Mouse (Mus musculus) heart, adult 9 months (tissue): Measurements from ENCODE around the gene 1700028K03Rik.

ENCODE experiments used
- DNase-seq, 2 experiments: peaks; one replicate each; pipeline ENCODE4 v3.0.0; 2022; ENCODE audit warnings: low spot score in 2 of 2

1700028K03Rik gene

DNA sequence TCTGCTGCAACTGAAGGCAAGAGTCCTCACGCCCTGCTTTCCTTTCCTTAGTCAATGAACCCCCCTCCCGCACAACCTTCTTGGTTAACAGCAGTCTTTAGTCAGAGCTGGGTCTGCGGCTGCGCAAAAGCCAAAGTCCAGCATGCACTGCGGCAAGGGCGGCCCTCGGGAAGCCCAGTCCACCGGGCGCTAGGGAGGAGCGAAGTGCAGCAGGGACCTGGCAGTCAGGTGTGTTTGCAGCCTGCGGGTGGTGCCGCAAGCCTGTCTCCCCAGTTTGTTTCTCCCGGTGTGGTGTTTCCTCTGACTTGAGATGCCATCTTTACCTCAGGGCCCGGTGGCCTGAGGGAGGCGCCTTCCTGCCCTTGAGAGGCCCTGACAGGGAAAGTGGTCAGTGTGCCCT, at the start of gene 1700028K03Rik:
Gene 1700028K03Rik (plus strand): TSS at position 129 of the 400 bp plus-strand sequence.
- no peak for DNase-seq

DNA sequence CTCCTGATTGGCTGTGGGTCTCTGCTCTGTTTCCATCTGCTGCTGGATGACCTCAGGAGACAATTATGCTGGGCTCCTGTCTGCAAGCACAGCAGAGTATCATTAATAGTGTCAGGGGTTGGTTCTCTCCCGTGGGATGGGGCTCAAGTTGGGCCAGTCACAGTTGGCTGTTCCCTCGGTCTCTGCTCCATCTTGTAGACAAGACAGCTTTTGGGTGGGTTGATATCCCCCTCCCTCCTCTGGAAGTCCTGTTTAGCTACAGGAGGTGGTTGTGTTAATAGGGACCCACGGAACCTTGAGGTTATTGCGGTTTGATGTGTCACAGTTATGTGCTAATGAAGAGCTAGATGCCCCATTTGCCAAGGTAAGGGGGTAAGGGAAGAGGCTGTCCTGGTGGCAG, 45.5 kb upstream of the 1700028K03Rik start:
- DNase-seq: no peak

DNA sequence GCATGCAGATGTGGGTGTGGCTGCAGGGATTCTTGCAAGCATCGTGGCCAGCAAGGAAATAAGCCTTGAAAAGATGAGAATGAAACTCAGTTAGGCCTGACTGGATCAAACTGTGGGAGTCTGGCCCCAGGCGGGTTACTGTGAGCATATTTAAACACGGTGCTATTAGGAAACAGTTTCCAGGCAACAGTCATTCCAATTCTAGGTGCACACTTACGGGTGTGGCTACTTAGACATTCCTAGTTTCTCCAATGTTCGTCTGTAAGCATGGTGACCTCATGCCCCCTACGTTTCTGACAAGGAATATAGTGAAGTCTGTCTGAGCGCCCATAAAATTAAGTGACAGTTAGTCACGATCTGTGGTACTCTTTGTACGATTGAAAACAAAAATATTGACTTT, 43.5 kb upstream of the 1700028K03Rik start:
- no peak for DNase-seq

DNA sequence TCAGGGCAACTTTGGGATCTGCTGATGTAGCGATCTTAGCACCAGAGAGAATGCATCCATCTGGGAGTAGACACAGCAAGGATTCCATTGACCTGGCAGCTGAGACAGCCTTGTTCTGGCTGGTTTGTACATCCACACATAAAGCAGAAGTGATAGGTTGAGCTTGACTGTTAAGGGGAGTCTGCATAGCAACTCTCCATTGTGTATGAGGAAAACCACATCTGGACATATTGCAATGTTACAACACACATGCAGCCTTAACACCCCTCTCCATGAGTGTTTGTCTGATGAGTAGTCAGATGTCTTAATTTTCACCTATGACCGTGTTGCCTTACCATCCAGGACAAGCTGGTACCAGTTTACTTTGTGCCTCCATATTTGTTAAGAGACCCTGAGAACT, 42.0 kb upstream of the 1700028K03Rik start:
- DNase-seq: no peak

DNA sequence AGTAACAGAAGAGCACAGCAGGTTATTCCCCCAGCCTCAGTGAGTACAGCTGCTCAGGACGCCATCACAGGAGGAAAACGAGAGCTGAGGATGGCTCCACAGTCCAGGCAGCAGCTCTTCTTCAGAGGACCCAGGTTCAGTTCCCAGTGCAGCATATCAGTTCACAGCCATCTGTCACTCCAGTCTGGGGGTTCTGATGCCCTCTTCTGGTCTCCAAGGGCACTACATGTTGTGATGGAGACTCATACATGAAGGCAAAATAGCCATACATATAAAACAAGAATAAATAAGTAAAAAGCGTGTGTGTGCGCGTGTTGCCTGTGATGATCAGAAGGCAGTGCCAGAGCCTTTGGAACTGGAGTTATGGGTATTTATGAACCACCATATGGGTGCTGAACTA, 39.8 kb upstream of the 1700028K03Rik start:
- no peak for DNase-seq

DNA sequence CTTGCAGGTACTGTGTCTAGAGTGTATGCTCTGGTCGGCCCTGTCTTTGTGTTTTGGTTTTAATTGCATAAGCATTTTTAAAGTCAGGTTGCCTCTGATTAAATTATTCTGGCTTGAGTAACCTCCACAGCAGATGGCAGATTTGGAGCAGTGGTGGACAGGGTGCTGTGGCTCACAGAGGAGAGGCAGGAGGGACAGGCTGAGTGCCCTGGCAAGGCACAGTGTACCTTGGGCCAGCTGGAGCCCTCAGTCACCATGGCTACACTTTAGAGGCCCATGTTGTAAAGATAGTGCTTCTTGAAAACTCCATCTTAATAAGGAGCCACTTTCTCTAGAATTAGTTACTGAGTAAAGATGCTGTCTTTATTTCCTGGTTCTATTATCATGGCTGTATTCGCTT, 38.5 kb upstream of the 1700028K03Rik start:
- DNase-seq: no peak

DNA sequence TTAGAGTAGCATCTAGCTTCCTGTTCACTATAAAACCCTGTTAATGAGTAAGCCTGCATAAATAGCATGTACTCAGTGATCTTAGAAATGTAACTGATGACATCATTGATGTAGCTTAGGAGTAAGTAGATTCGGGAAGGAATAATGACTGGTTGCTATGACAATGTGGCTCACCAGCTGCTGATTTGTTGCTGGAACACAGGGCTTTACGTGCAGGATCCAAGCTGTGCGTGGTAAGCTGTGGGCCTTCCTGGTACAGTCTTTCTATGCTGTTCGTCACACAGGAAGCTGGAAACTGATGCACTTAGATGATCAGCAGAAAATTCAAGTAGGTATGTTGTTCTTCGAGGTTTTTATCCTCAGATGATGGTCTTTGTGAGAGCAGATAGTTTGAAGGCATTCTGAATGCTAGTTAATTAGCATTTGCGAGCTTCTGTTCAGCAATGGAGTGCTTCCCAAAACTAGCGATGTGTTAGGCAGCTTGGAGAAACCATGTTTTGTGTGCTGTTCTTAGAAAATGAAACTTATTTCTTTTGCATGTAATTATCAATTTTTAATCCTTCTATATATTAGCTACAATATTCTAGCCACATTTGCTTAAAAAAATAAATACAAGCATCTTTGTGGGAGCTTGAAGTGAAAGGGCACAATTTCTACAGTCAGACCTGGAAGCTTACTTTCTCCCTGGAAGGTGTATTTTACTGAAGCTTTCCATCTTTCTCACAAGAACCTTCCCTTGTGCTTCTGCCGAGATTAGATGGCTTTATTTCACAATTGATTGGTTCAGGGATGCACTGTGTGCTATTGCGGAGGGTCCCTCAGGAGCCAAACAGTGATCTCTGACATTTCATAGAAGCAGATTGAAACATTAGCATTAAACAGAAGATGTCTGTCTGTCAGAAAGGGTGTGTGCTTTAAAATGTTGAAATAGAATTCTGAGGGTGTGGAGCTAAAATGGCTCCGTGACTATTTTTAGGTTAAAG, 36.7 kb upstream of the 1700028K03Rik start:
- no peak for DNase-seq

DNA sequence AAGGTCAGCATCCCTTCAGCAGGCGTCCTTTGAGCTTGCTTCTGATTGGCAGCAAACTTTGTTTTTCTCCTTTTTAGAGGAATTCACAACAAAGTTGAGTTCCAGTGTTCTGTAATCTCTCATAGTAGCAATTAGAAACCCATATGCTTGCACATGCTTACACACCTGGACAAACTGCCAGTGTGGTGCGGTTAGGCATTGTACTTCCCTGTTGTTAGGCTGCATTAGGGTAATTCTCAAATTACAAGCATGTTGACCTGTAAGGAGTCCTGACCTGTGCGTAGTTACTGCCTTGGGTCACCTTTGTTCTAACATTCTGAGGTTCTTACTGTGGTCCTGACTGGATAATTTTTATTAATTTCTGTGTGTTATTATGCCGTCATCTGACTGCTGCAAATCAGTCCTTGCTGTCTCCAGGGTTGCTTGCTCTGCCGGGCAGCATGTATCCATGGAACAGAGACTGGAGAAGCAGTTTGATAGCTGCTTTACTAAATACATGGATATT, 35.7 kb upstream of the 1700028K03Rik start:
- DNase-seq: no peak

DNA sequence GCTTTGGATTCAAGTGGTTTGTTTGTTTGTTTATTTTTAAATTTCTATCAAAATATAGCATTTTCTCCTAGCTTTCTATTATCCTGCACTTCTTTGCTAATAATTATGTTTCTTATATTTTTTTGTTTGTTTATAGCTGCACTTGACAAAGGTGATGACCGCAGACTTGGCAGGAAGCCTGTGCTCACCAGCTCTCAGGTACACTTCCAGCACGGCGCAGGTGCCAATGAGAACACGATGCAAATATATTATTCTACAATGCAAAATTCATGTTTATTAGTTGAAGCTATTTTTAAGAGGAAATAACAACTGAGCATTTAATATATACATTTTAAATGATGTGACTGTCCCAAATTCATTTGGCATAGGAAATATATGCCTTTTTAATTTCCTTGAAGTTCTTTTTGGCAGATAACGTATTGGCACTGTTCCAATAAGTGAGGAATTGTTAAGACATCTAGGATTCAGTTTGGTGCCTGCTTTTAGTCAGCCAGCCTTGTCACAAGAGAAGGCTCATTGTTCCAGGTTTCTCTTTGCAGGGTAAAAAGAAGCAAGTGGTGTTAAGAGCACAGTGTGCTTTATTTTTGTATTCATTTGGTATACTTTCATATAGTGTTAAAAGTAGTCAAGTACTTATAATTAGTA, 34.5 kb upstream of the 1700028K03Rik start:
- DNase-seq: no peak

DNA sequence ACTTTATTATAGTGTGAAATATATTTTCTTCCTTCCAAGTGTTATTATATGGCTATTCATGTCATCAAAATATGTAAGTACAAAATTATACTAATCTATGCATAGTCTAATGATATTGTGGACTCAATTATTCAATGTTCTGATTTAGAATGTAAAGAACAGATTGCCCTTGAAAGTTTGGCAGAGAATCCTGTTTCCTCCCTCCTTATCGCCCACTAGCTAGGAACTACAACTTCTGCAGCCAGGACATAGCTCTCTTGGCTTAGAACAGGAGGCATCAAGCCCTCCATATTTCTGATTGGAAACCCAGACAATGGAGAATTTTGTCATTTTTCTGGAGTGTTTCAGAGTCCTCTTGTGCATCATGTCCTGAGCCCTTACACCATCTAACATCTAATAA, 33.8 kb upstream of the 1700028K03Rik start:
- DNase-seq: no peak

DNA sequence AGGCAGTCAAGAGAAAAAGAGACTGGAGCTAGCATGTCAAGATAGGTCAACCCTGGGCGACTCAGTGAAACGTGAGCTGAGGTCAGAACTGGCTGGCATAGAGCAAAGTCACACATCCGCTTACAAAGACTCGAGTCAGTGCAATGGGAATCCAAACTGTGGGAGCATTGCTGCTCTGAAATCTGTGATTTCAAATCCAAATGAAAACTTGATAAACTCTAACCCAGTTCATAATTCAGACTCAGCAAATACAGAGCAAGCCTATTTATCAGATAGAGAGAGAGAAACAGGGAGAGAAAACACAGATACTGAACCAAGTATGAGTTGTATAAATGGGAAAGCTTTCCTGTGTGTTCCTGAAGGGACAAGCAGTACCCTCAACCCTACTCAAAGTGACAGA, 27.2 kb upstream of the 1700028K03Rik start, which contains the start of gene Gm42669:
Gene Gm42669 (plus strand): TSS at position 301 of the 400 bp plus-strand sequence.
- DNase-seq: no peak

DNA sequence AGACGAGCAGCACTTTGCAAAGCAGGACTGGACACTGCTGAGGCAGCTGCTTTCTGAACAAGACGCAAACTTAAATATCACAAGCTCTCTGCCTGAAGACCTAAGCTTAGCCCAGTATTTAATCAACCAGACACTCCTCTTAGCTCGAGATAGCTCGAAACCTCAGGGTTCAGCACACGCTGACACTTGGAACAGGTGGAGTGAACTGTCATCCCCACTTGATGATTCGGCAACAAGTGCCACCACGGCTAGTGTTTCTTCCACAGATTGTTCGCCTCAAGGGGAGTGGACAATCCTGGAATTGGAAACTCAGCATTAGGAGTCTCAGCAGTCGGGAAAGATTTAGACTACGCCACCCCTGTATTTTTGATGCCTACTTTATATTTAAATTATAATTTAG, 24.0 kb upstream of the 1700028K03Rik start:
- DNase-seq: no peak

DNA sequence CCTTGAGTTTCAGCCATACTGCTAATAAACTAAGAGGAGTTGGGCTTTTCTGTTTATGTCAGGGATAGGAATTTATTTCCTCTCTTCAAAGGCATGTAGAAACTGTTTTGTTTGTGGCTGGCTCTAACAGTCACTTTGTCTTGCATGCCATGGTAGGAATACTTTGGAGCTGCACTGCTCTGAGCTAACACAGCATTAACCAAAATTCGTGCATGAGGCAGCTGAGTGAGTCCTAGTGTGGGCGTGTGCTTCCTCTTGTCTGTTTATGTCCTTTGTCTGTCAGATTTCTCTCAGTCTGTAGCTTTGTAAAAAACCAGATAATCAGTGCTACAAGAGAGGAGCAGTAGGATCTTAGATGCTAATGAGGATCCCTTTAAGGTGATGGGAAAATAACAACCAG, 23.2 kb upstream of the 1700028K03Rik start:
- DNase-seq: no peak

DNA sequence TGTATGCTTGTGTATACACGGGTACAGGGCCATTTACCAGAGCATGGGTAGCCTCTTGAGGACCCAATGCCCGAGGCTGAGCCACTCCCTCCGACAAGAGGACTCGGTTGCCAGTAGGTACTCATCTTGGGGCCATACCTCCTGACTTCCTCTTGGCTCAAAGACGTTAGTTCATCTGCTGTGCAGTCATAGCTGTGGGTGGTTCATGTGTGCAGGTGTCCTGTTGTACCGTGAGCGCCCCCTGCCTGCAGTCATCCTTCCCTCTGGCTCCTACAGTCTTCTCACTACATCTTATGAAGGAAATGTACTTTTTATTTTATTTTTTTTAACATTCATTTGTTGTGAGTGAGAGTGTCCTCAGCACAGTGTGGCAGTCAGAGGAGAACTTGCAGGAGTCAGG, 20.9 kb upstream of the 1700028K03Rik start:
- no peak for DNase-seq

DNA sequence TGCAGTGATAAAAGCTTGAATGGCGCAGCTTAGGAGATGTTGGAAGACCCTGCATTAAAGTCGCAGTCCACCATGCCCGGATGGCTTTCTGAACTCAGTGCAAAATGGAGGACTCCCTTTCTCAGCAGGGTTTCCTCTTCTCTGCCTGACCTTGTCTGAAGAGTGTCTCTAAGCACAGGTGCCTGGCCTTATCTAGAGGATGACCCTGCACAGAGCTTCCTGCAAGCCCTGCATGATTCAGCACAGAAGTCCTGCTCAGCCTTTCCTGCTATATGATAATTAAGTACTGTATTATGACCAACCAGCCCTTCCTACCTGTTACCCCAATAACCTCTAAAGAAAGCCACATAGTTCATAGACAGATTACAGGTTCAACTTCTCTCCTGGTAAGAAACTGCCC, 19.1 kb upstream of the 1700028K03Rik start:
- DNase-seq: no peak

DNA sequence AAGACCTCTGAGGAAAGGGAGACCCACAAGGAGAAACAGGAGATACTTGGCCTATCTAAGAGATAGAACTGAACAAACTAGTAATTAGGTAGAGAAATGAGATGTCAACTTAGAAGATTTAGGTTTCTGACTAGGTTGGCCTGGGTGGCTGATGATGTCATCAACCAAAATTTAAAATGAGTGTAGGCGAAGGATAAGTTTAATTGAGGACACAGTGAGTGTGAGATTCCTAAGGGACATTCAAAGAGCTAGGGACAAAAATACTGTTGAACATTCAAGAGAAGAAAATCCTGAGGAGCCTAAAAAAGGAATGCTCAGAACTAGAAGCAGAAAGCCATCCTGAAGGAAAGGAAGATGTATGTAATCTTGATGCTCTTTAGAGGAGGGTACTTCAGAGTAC, 18.4 kb upstream of the 1700028K03Rik start:
- DNase-seq: no peak

DNA sequence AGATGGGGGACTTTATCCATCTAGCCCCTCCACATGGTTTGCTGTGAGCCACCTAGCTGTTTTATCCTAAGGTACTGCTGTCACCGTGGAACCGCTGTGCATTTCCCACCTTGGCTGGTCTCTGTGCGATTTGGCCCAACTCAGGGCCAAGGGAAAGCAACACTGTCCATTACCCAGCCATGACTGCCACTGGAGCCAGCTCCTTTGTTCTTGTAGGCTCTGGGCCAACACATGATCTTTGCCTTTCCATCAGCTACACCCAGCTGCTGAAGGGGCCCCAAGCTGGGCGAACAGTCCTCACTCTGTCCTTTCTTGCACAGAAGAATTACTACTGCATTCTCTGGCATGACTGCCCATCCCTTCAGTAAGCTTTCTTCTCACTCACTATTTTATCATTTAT, 15.9 kb upstream of the 1700028K03Rik start:
- DNase-seq: no peak

DNA sequence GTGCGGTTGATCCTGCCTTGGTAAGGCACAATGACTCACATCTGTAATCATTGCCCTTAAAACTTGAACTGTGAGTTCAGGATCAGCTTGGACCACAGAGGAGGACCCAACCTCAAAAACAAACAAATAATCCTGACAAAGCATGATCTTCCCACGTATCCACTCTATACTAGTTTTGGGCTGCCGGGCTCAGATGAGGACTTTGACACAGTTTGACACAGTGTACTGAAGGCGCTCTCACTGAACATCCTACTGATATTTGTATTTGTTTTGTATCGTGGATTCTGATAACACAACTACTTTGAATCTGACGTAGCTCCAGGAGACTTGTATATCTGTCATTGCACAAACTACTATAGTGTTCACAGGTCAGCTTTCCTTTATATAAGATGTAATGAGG, 13.1 kb upstream of the 1700028K03Rik start:
- no peak for DNase-seq

DNA sequence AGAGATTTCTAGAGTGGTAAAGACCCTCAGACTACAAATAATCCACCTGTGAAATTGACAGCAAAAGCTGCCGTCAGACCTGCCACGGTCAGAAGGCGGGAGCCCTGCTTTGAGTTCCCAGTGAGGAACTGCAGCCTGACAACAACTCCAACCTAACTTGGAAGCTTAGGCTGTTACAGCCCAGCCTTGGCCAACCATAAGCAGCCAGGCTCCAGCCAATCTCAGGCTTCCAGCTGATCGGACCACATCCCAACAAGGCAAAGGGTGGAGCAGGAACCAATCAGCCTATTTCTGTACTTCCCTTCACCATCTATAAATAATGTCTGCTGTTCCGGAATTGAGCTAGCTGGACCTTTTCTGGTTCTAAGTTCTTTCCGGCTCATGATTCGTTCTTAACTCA, 12.6 kb upstream of the 1700028K03Rik start:
- peak; percentile 47 to 63 for DNase-seq

DNA sequence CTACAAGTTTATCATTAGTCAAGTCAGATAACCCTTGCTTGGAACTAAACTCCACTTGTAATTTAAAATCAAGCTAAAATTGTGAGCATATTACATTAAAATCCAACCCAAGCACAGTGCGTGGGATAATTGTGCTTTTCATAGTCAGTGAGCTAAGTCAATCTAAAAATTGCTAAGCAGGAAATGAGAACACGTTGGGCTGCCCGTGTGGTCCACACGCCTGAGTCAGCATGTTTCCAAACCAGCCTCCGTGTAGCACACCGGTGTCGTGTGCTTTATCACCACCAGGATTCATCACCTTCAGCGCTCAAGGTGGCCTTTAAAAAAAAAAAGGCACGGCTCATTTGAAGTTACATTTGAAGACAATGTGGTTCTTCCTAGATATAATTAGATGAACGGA, 10.2 kb upstream of the 1700028K03Rik start:
- DNase-seq: no peak

DNA sequence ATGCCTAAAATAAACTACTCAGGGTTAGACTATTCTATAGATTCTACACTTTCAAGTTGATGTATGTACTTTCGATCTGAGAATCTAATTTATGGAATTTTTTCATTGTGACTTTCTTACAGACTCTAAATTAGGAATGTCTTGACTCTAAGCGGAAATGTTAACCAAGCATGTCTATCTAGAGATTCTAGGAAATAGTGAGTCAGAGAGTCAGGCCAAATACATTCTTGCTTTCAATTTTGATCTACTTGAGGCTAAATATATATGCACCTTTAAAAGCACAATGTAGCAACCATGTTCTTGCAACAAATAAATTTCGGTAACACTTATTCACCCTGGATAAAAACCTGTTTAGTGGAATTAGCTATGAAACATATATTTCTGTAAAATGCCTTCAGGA, 5.7 kb upstream of the 1700028K03Rik start:
- no peak for DNase-seq

DNA sequence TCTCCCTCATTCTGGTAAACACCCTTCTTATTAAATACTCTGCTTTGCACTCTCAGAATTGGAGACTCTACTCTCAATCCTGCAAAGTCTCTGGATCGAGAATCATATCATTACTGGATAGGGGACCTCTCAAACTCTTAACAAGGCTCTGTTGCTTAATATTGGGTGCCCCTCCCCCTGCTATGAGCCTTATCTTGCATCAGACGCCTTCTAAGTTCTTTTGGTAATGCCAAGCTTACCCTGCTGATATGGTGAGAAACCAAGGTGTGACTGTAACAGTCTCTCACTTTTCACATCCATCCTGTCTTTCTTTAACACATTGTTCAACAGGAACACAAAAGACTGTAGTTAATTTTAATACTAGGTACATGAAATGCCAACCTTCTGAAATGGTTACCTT, 919 bp upstream of the 1700028K03Rik start:
- DNase-seq: no peak

DNA sequence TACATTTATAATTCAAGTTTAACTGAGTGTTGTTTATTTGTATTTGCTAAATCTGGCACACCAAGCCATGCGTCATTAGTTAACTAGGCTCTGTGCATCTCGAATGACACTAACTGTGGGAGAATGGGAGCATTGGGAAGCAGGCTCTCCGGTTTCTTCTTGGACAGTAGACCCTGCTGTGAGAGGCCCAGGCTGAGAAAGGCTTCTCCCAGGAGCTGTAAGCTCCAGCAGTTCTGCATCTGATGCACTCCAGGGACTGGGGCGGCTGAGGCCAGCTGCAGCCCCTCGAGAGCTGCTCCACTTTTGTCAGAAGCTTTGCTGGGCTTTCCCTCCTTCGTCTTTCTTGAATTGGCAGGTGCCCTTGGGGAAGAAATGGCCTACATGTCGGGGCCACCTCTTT, 7.2 kb downstream of the 1700028K03Rik start:
- peak; percentile 16 to 38 for DNase-seq
